Mouse (Mus musculus) heart, adult 9 months (tissue): ENCODE measurements around the gene E2f3.
A peak's percentile ranks its signal among the peaks of the same experiment; 100 is the strongest.

Experiments
- DNase-seq, 2 experiments: peaks; one replicate each; pipeline ENCODE4 v3.0.0; 2022; ENCODE audit warnings: low spot score in 2 of 2

E2f3 gene

GRCm38 (mm10) chr13:29979140-29979564, 6.7 kb downstream of the E2f3 start:
- DNase-seq: no peak

- no peak for DNase-seq
These were observed 8.5 kb downstream of the E2f3 start for GRCm38 (mm10) chr13:29977358-29977757.

- DNase-seq: no peak
These were observed 11.8 kb downstream of the E2f3 start for GRCm38 (mm10) chr13:29974066-29974465.

GRCm38 (mm10) chr13:29973610-29974009, 12.3 kb downstream of the E2f3 start:
- no peak for DNase-seq

GRCm38 (mm10) chr13:29970333-29970732, 15.5 kb downstream of the E2f3 start:
- DNase-seq: no peak

GRCm38 (mm10) chr13:29968636-29969035, 17.2 kb downstream of the E2f3 start:
- DNase-seq: no peak

- no peak for DNase-seq
These were observed 18.5 kb downstream of the E2f3 start for GRCm38 (mm10) chr13:29967367-29967766.

GRCm38 (mm10) chr13:29966966-29967365, 18.9 kb downstream of the E2f3 start:
- DNase-seq: no peak

- DNase-seq: no peak
These were observed 21.8 kb downstream of the E2f3 start for GRCm38 (mm10) chr13:29964087-29964486.

GRCm38 (mm10) chr13:29960416-29960815, 25.4 kb downstream of the E2f3 start:
- DNase-seq: no peak

- DNase-seq: peak; percentile 67 to 81
These were observed 28.1 kb downstream of the E2f3 start for GRCm38 (mm10) chr13:29957731-29958254.

GRCm38 (mm10) chr13:29956821-29957421, 28.9 kb downstream of the E2f3 start:
- no peak for DNase-seq

- DNase-seq: no peak
These were observed 30.6 kb downstream of the E2f3 start for GRCm38 (mm10) chr13:29955296-29955695.

- DNase-seq: no peak
These were observed 31.1 kb downstream of the E2f3 start for GRCm38 (mm10) chr13:29954741-29955140.

GRCm38 (mm10) chr13:29953417-29954045, 32.3 kb downstream of the E2f3 start:
- DNase-seq: peak; percentile 24 to 34

GRCm38 (mm10) chr13:29946045-29946444, 39.8 kb downstream of the E2f3 start:
- DNase-seq: no peak

GRCm38 (mm10) chr13:29944915-29945570, 40.8 kb downstream of the E2f3 start:
- no peak for DNase-seq

GRCm38 (mm10) chr13:29944493-29944892, 41.4 kb downstream of the E2f3 start:
- no peak for DNase-seq

GRCm38 (mm10) chr13:29943541-29944039, 42.3 kb downstream of the E2f3 start:
- DNase-seq: no peak

- DNase-seq: no peak
These were observed 45.8 kb downstream of the E2f3 start for GRCm38 (mm10) chr13:29940071-29940470.

- DNase-seq: no peak
These were observed 46.5 kb downstream of the E2f3 start for GRCm38 (mm10) chr13:29939399-29939798.

GRCm38 (mm10) chr13:29938776-29939175, 47.1 kb downstream of the E2f3 start:
- no peak for DNase-seq

- DNase-seq: no peak
These were observed 59.7 kb downstream of the E2f3 start for GRCm38 (mm10) chr13:29926168-29926567.
